Mouse (Mus musculus) small intestine, adult 2 months (tissue): Measurements from ENCODE around the gene Cyp2t4.

Experiments
- CTCF ChIP-seq: fragments of 200-500 bp; IDR thresholded peaks from 2 replicates; pipeline ENCODE4 v1.5.1; 2012; ENCODE audit warnings: low read depth, mild to moderate bottlenecking, control low read depth, inconsistent platforms, low read length, moderate library complexity, mixed read lengths; ENCODE audit not compliant: insufficient replicate concordance, insufficient read length; ENCODE audit errors: extremely low read depth
- POLR2A ChIP-seq: fragments of 200-500 bp; IDR thresholded peaks from 2 replicates; pipeline ENCODE4 v1.6.1; 2012; ENCODE audit warnings: low read depth, mild to moderate bottlenecking, control low read depth, inconsistent platforms, low read length, moderate library complexity

- TF ChIP-seq CTCF = no peak
- TF ChIP-seq POLR2A = no peak
Observed at GRCm38 (mm10) chr7:27174896-27175295, 21.4 kb downstream of the Cyp2t4 start.
